Mouse (Mus musculus) CH12.LX (cell line): ENCODE results near the gene Cacna2d2. TPM values are rescaled to one million over a fixed set of nuclear protein-coding genes. Genes with fewer than 3 reads are reported as not detected.

Source experiments
- DNase-seq: peaks from one replicate; pipeline ENCODE4 v3.0.0-alpha.2; 2013; ENCODE audit errors: extremely low read depth
- H3K27ac ChIP-seq: 2 replicates; pipeline ENCODE4 v1.5.1; 2012; ENCODE audit warnings: low read depth, mild to moderate bottlenecking, control low read depth, moderate library complexity; ENCODE audit not compliant: insufficient read depth
- H3K27me3 ChIP-seq: replicated peaks from 2 replicates; pipeline ENCODE3; 2012; ENCODE audit warnings: inconsistent platforms
- H3K36me3 ChIP-seq, 2 experiments: replicated peaks in 1 of 2; 2 replicates each; pipeline versions ENCODE3 to v1.6.1; 2012; ENCODE audit warnings: inconsistent platforms in 1 of 2, low read length in 1 of 2, mild to moderate bottlenecking in 1 of 2, mixed read lengths in 1 of 2, moderate library complexity in 1 of 2; ENCODE audit not compliant: control insufficient read depth in 1 of 2, insufficient read depth in 1 of 2
- H3K4me1 ChIP-seq, 2 experiments: 2 replicates each; pipeline ENCODE4 v1.6.1; 2012; ENCODE audit warnings: inconsistent platforms in 1 of 2, moderate library complexity in 1 of 2; ENCODE audit not compliant: insufficient read depth in 2 of 2, control insufficient read depth in 1 of 2
- H3K4me2 ChIP-seq: 2 replicates; pipeline ENCODE4 v1.6.1; 2012; ENCODE audit warnings: low read depth, mild to moderate bottlenecking, control low read depth; ENCODE audit not compliant: poor library complexity, insufficient read depth, severe bottlenecking
- H3K4me3 ChIP-seq, 3 experiments: fragments of 150-350 bp in 1 of 3; sonication (generic) in 1 of 3; replicated peaks in 1 of 3; 2 replicates each; pipeline versions ENCODE3 to v1.5.1; 2011 to 2012; ENCODE audit warnings: low read depth in 2 of 3, low read length in 2 of 3, mild to moderate bottlenecking in 2 of 3, moderate library complexity in 2 of 3, control low read depth in 1 of 3, improper control_type of control experiment in 1 of 3, inconsistent platforms in 1 of 3, mixed read lengths in 1 of 3; ENCODE audit not compliant: poor library complexity in 1 of 3
- H3K79me2 ChIP-seq: replicated peaks from 2 replicates; pipeline ENCODE4 v1.6.1; 2012; ENCODE audit warnings: mild to moderate bottlenecking, moderate library complexity; ENCODE audit not compliant: control insufficient read depth, poor library complexity, insufficient read depth, severe bottlenecking; ENCODE audit errors: extremely low read depth
- H3K9ac ChIP-seq: 2 replicates; pipeline ENCODE4 v1.6.1; 2012; ENCODE audit warnings: low read depth, mild to moderate bottlenecking, control low read depth, moderate library complexity; ENCODE audit not compliant: insufficient read depth
- H3K9me3 ChIP-seq: replicated peaks from 2 replicates; pipeline ENCODE3; 2012; ENCODE audit warnings: low read length, inconsistent platforms, mixed read lengths
- CHD1 ChIP-seq: IDR thresholded peaks from 2 replicates; pipeline ENCODE4 v1.6.1; 2012; ENCODE audit warnings: low read depth, low read length, improper control_type of control experiment, inconsistent platforms
- ELF1 ChIP-seq: IDR thresholded peaks from 2 replicates; pipeline ENCODE4 v1.6.1; 2014; ENCODE audit warnings: low read depth, mild to moderate bottlenecking, inconsistent platforms, low read length, improper control_type of control experiment
- GABPA ChIP-seq: IDR thresholded peaks from 2 replicates; pipeline ENCODE4 v1.6.1; 2012; ENCODE audit warnings: low read depth, low read length, improper control_type of control experiment, inconsistent platforms; ENCODE audit not compliant: insufficient replicate concordance
- IRF4 ChIP-seq: IDR thresholded peaks from 2 replicates; pipeline ENCODE4 v1.6.1; 2014; ENCODE audit warnings: low read depth, mild to moderate bottlenecking, inconsistent platforms, low read length, improper control_type of control experiment
- JUND ChIP-seq: conservative IDR thresholded peaks from 2 replicates; pipeline ENCODE4 v1.6.1; 2011; ENCODE audit warnings: low read depth, low read length, improper control_type of control experiment
- KAT2A ChIP-seq: IDR thresholded peaks from 2 replicates; pipeline ENCODE4 v1.6.1; 2012; ENCODE audit warnings: low read length, improper control_type of control experiment, inconsistent platforms; ENCODE audit not compliant: insufficient replicate concordance
- MAFK ChIP-seq: IDR thresholded peaks from 2 replicates; pipeline ENCODE4 v1.6.1; 2011; ENCODE audit warnings: low read length, improper control_type of control experiment; ENCODE audit not compliant: insufficient replicate concordance
- MEF2A ChIP-seq: IDR thresholded peaks from 2 replicates; pipeline ENCODE4 v1.6.1; 2014; ENCODE audit warnings: low read depth, mild to moderate bottlenecking, inconsistent platforms, low read length, improper control_type of control experiment, borderline replicate concordance
- MXI1 ChIP-seq: IDR thresholded peaks from 2 replicates; pipeline ENCODE4 v1.6.1; 2011; ENCODE audit warnings: mild to moderate bottlenecking, low read depth, low read length, improper control_type of control experiment
- MYC ChIP-seq: IDR thresholded peaks from 2 replicates; pipeline ENCODE4 v1.6.1; 2011; ENCODE audit warnings: low read depth, mild to moderate bottlenecking, improper control_type of control experiment, low read length
- NRF1 ChIP-seq: IDR thresholded peaks from 2 replicates; pipeline ENCODE4 v1.6.1; 2014; ENCODE audit warnings: low read depth, mild to moderate bottlenecking, inconsistent platforms, low read length, improper control_type of control experiment, moderate library complexity
- PAX5 ChIP-seq: IDR thresholded peaks from 2 replicates; pipeline ENCODE4 v1.6.1; 2012; ENCODE audit warnings: low read length, inconsistent platforms, mixed read lengths
- POLR2AphosphoS2 ChIP-seq: IDR thresholded peaks from 2 replicates; pipeline ENCODE4 v1.6.1; 2011; ENCODE audit warnings: low read depth, low read length, improper control_type of control experiment
- RCOR1 ChIP-seq: conservative IDR thresholded peaks from 2 replicates; pipeline ENCODE4 v1.6.1; 2012; ENCODE audit warnings: low read depth, mild to moderate bottlenecking, inconsistent platforms, low read length, improper control_type of control experiment
- SIN3A ChIP-seq: IDR thresholded peaks from 2 replicates; pipeline ENCODE4 v1.6.1; 2012; ENCODE audit warnings: low read length, improper control_type of control experiment, inconsistent platforms
- SMC3 ChIP-seq: IDR thresholded peaks from 2 replicates; pipeline ENCODE4 v1.6.1; 2011; ENCODE audit warnings: low read depth, low read length, improper control_type of control experiment
- TBP ChIP-seq: conservative IDR thresholded peaks from 2 replicates; pipeline ENCODE4 v1.6.1; 2011; ENCODE audit warnings: low read depth, low read length, improper control_type of control experiment
- TCF12 ChIP-seq: IDR thresholded peaks from 2 replicates; pipeline ENCODE4 v1.6.1; 2014; ENCODE audit warnings: low read depth, mild to moderate bottlenecking, inconsistent platforms, low read length, improper control_type of control experiment
- USF1 ChIP-seq: IDR thresholded peaks from 2 replicates; pipeline ENCODE4 v1.6.1; 2014; ENCODE audit warnings: low read depth, mild to moderate bottlenecking, inconsistent platforms, low read length, improper control_type of control experiment
- ZC3H11A ChIP-seq: IDR thresholded peaks from 2 replicates; pipeline ENCODE4 v1.6.1; 2012; ENCODE audit warnings: low read depth, mild to moderate bottlenecking, inconsistent platforms, low read length, improper control_type of control experiment
- ZKSCAN1 ChIP-seq: IDR thresholded peaks from 2 replicates; pipeline ENCODE4 v1.6.1; 2012; ENCODE audit warnings: low read depth, inconsistent platforms, low read length, improper control_type of control experiment, borderline replicate concordance
- ZMIZ1 ChIP-seq: IDR thresholded peaks from 2 replicates; pipeline ENCODE4 v1.6.1; 2012; ENCODE audit warnings: low read depth, mild to moderate bottlenecking, inconsistent platforms, low read length, improper control_type of control experiment
- ZNF384 ChIP-seq: IDR thresholded peaks from 2 replicates; pipeline ENCODE4 v1.6.1; 2012; ENCODE audit warnings: low read depth, low read length, improper control_type of control experiment, inconsistent platforms
- dilution Hi-C: fragments of 300-500 bp; cut with MboI; formaldehyde crosslinking; loops from 2 replicates; pipeline ENCODE4 v1.14.3; 2020; ENCODE audit warnings: low sequenced_read_pairs; ENCODE audit not compliant: extremely low pct_unique_long_range_greater_than_20kb, extremely low pct_ligation_motif_present
- in situ Hi-C: fragments of 300-500 bp; cut with MboI; formaldehyde crosslinking; loops from 3 replicates; pipeline ENCODE4 v1.14.3; 2019; ENCODE audit warnings: low sequenced_read_pairs, low pct_ligation_motif_present, low pct_unique_long_range_greater_than_20kb, mixed read lengths
- polyA plus RNA-seq: library from polyadenylated mRNA; unstranded; fragments of >175 nt; gene quantifications from 2 replicates; pipeline ENCODE4 v1.2.1, GENCODE M21; 2012; ENCODE audit warnings: low read depth; ENCODE audit not compliant: insufficient read length
- total RNA-seq, 2 experiments: library from RNA; depleted of rRNA; stranded (reverse); fragments of 300-350 nt in 1 of 2; fragments of >200 nt in 1 of 2; gene quantifications; 2 replicates each; pipeline ENCODE4 v1.2.3; 2012 to 2014

Gene Cacna2d2
- total and polyA plus RNA-seq, 3 experiments: 0.04 TPM; not detected in 2

- H3K27me3 ChIP-seq: peaks cover 91% of the 10 kb centered on the region
- in situ Hi-C loops (no loop called here), dilution Hi-C loops (no loop called here)
- no peaks in the 10 kb centered on the region for H3K36me3 ChIP-seq
- no peak overlapping the region for H3K9ac ChIP-seq
- no peaks in the 10 kb centered on the region for H3K9me3 ChIP-seq
- no peak for DNase-seq
- no peak overlapping the region for H3K4me2 ChIP-seq
- H3K27ac ChIP-seq: no peak overlapping the region
- no peak overlapping the region for H3K4me3 ChIP-seq
- no peaks in the 10 kb centered on the region for H3K79me2 ChIP-seq
- H3K4me1 ChIP-seq: no peaks in the 10 kb centered on the region
- TF ChIP-seq USF1: no peak
- TF ChIP-seq MYC: no peak
- TF ChIP-seq SMC3: no peak
- no peak for TF ChIP-seq IRF4
- no peak for TF ChIP-seq TBP
- TF ChIP-seq KAT2A: no peak
- TF ChIP-seq MEF2A: no peak
- TF ChIP-seq PAX5: no peak
- TF ChIP-seq TCF12: no peak
- no peak for TF ChIP-seq POLR2AphosphoS2
- TF ChIP-seq MAFK: no peak
- no peak for TF ChIP-seq GABPA
- no peak for TF ChIP-seq ZNF384
- no peak for TF ChIP-seq ELF1
- TF ChIP-seq MXI1: no peak
- TF ChIP-seq ZC3H11A: no peak
These were observed 35.9 kb downstream of the Cacna2d2 start for GRCm38 (mm10) chr9:107435285-107435684.

- no peaks in the 10 kb centered on the region for H3K36me3 ChIP-seq
- in situ Hi-C loops: no loop called here
- 0 out of 4 replicates have a peak, but pooled peaks cover 0 to 2% of the 10 kb centered on the region in 2 experiments for H3K4me1 ChIP-seq
- peaks cover 81% of the 10 kb centered on the region for H3K27me3 ChIP-seq
- H3K79me2 ChIP-seq: no peaks in the 10 kb centered on the region
- dilution Hi-C loops: no loop called here
- no peak overlapping the region for H3K4me3 ChIP-seq
- TF ChIP-seq RCOR1 (no peak), ELF1 (no peak), POLR2AphosphoS2 (no peak), TCF12 (no peak), IRF4 (no peak), JUND (no peak), MXI1 (no peak), ZKSCAN1 (no peak), CHD1 (no peak), SIN3A (no peak), ZMIZ1 (no peak), NRF1 (no peak)
- no peaks in the 10 kb centered on the region for H3K9me3 ChIP-seq
- no peak overlapping the region for H3K4me2 ChIP-seq
- no peak for DNase-seq
- H3K9ac ChIP-seq: no peak overlapping the region
- H3K27ac ChIP-seq: no peak overlapping the region
These were observed 43.5 kb downstream of the Cacna2d2 start for GRCm38 (mm10) chr9:107442891-107443290.
